Mouse (Mus musculus): ENCODE measurements around the gene Ifit1. TPM values are rescaled to one million over a fixed set of nuclear protein-coding genes. Genes with fewer than 3 reads are reported as not detected.
"Not testable (repeated sequence)": the region's sequence is repeated elsewhere in the genome, so short reads cannot be mapped to it uniquely, and the experiment has no call there.

Gene Ifit1
- polyA plus RNA-seq, 1 experiment from 2014 or later = 2.4 TPM

DNA sequence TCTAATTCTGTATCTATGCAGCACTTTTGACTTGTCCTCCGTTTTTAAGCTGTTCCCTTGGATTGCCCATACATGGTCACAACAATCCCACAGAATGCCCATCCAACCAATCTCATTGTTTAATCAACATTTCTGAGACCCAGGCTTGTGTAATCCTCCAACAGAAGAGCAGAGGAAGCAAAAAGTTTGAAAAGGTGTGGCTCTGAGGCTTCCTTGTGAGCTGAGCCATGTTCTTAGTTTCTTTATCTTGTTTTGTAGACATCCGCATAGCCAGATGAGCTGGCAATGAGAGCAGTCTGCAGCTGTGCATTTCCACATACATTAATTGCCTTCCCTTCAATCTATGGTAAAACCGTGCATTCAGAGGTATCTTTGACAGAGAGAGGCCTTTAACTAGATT, 35.2 kb upstream of the Ifit1 start:
- DNase-seq (ENCODE audit: low spot score) (no peak), ATAC-seq (ENCODE audit: low FRiP score, low TSS enrichment) (no peak)
- Histone ChIP-seq H3K36me3 (ENCODE audit: control insufficient read depth, insufficient read depth, low read length) (no peaks in the 10 kb centered on the region), H3K27ac (replicated peaks) (no peak overlapping the region), H3K27me3 (ENCODE audit: control insufficient read depth, insufficient read depth, low read length) (no peaks in the 10 kb centered on the region), H3K9me3 (ENCODE audit: control insufficient read depth, low read length) (no peaks in the 10 kb centered on the region), H3K4me2 (replicated peaks; ENCODE audit: low read depth) (no peak overlapping the region), H3K4me1 (replicated peaks; ENCODE audit: control insufficient read depth, insufficient read depth) (no peaks in the 10 kb centered on the region), H3K9ac (ENCODE audit: low read length) (no peak overlapping the region), H3K4me3 (ENCODE audit: low read depth, low read length) (no peak overlapping the region)
- 83% methylated on average over 3 of the region's 3 CpGs for WGBS
- no peak for TF ChIP-seq EP300 (optimal IDR thresholded peaks at IDR 0.05)
- no peak for TF ChIP-seq CTCF (IDR thresholded peaks at IDR 0.05; ENCODE audit: low read depth)

GRCm38 (mm10) chr19:34607237-34608051, 33.2 kb upstream of the Ifit1 start, which contains the start of gene Ifit3b:
Gene Ifit3b, plus strand, starts transcription at chr19:34607970.
- DNase-seq (ENCODE audit: low spot score) (peak; percentile 54), ATAC-seq (ENCODE audit: low FRiP score, low TSS enrichment) (peak; percentile 89)
- not testable (repeated sequence) for H3K4me2 ChIP-seq (replicated peaks; ENCODE audit: low read depth); H3K9ac ChIP-seq (ENCODE audit: low read length); H3K36me3 ChIP-seq (ENCODE audit: control insufficient read depth, insufficient read depth, low read length); H3K4me3 ChIP-seq (ENCODE audit: low read depth, low read length); H3K4me1 ChIP-seq (replicated peaks; ENCODE audit: control insufficient read depth, insufficient read depth); H3K27me3 ChIP-seq (ENCODE audit: control insufficient read depth, insufficient read depth, low read length); H3K9me3 ChIP-seq (ENCODE audit: control insufficient read depth, low read length)
- H3K27ac ChIP-seq (replicated peaks) = 0 out of 2 replicates have a peak within 1 kb of the TSS, but pooled peaks have one; percentile 61
- WGBS = 33% methylated on average over 4 of the region's 4 CpGs

DNA sequence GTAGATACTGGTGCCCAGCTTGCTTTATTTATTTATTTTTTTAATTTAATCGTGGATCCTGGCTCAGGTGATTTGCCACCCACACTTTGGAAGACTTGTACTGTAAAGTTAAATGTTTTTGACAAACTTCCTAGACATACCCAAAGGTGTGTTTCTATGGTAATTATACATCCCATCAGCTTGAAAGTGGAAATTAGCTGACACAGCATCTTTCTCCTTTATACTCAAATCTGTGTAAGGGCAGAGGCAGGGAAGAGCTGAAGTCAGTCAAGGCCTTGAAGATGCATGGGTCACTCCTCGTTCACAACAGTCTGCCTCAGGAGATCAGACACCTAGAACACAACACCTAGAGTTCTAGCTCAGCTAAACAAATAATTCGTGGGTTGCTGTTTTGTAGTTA, 30.6 kb upstream of the Ifit1 start:
- not testable (repeated sequence) for H3K36me3 ChIP-seq (ENCODE audit: control insufficient read depth, insufficient read depth, low read length); H3K4me2 ChIP-seq (replicated peaks; ENCODE audit: low read depth); ATAC-seq (ENCODE audit: low FRiP score, low TSS enrichment); H3K27ac ChIP-seq (replicated peaks); H3K27me3 ChIP-seq (ENCODE audit: control insufficient read depth, insufficient read depth, low read length); DNase-seq (ENCODE audit: low spot score); H3K9ac ChIP-seq (ENCODE audit: low read length); H3K9me3 ChIP-seq (ENCODE audit: control insufficient read depth, low read length); H3K4me3 ChIP-seq (ENCODE audit: low read depth, low read length); H3K4me1 ChIP-seq (replicated peaks; ENCODE audit: control insufficient read depth, insufficient read depth)
- 76% methylated on average over 3 of the region's 3 CpGs for WGBS

GRCm38 (mm10) chr19:34612243-34613001, 28.2 kb upstream of the Ifit1 start:
- not testable (repeated sequence) for H3K4me2 ChIP-seq (replicated peaks; ENCODE audit: low read depth); H3K27ac ChIP-seq (replicated peaks); H3K9me3 ChIP-seq (ENCODE audit: control insufficient read depth, low read length); H3K36me3 ChIP-seq (ENCODE audit: control insufficient read depth, insufficient read depth, low read length); DNase-seq (ENCODE audit: low spot score); H3K4me1 ChIP-seq (replicated peaks; ENCODE audit: control insufficient read depth, insufficient read depth); H3K4me3 ChIP-seq (ENCODE audit: low read depth, low read length); H3K27me3 ChIP-seq (ENCODE audit: control insufficient read depth, insufficient read depth, low read length); H3K9ac ChIP-seq (ENCODE audit: low read length); ATAC-seq (ENCODE audit: low FRiP score, low TSS enrichment)
- WGBS = 80% methylated on average over 5 of the region's 11 CpGs

DNA sequence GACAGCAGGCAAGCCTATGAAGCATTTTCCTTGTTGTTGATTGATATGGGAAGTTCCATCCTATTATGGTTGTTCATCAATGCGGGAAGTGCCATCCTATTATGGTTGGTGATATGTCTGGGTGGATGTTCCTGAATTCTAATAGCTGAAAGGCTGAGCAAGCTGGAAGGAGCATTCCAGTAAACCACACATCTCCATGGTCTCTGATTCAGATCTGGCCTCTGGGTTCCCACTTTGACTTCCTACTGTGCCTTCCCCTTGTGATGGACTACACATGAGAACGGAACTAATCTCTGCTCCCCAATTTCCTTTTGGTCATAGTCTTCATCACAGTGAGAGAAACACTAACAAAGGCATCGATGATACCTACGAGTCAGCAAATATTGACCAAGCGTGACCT, 19.8 kb upstream of the Ifit1 start:
- Histone ChIP-seq H3K9ac (ENCODE audit: low read length) (no peak overlapping the region), H3K9me3 (ENCODE audit: control insufficient read depth, low read length) (no peaks in the 10 kb centered on the region), H3K4me3 (ENCODE audit: low read depth, low read length) (no peak overlapping the region), H3K4me1 (replicated peaks; ENCODE audit: control insufficient read depth, insufficient read depth) (no peaks in the 10 kb centered on the region), H3K27ac (replicated peaks) (no peak overlapping the region), H3K27me3 (ENCODE audit: control insufficient read depth, insufficient read depth, low read length) (no peaks in the 10 kb centered on the region), H3K4me2 (replicated peaks; ENCODE audit: low read depth) (no peak overlapping the region), H3K36me3 (ENCODE audit: control insufficient read depth, insufficient read depth, low read length) (no peaks in the 10 kb centered on the region)
- WGBS = 81% methylated on average over 5 of the region's 5 CpGs
- DNase-seq (ENCODE audit: low spot score) = no peak
- ATAC-seq (ENCODE audit: low FRiP score, low TSS enrichment) = no peak
- TF ChIP-seq CTCF (IDR thresholded peaks at IDR 0.05; ENCODE audit: low read depth) (no peak), EP300 (optimal IDR thresholded peaks at IDR 0.05) (no peak)

- DNase-seq (ENCODE audit: low spot score) (no peak), ATAC-seq (ENCODE audit: low FRiP score, low TSS enrichment) (no peak)
- Histone ChIP-seq H3K4me1 (replicated peaks; ENCODE audit: control insufficient read depth, insufficient read depth) (no peaks in the 10 kb centered on the region), H3K4me3 (ENCODE audit: low read depth, low read length) (no peak overlapping the region), H3K27ac (replicated peaks) (no peak overlapping the region), H3K27me3 (ENCODE audit: control insufficient read depth, insufficient read depth, low read length) (no peaks in the 10 kb centered on the region), H3K9ac (ENCODE audit: low read length) (no peak overlapping the region), H3K9me3 (ENCODE audit: control insufficient read depth, low read length) (no peaks in the 10 kb centered on the region), H3K4me2 (replicated peaks; ENCODE audit: low read depth) (no peak overlapping the region), H3K36me3 (ENCODE audit: control insufficient read depth, insufficient read depth, low read length) (no peaks in the 10 kb centered on the region)
- TF ChIP-seq CTCF (IDR thresholded peaks at IDR 0.05; ENCODE audit: low read depth) (no peak), EP300 (optimal IDR thresholded peaks at IDR 0.05) (no peak)
- 92% methylated on average over 6 of the region's 6 CpGs for WGBS
Observed at GRCm38 (mm10) chr19:34623781-34624180, 16.9 kb upstream of the Ifit1 start.

Measured in stomach, postnatal 0 days (tissue).